Mouse (Mus musculus): ENCODE measurements around the gene Exph5. TPM values are rescaled to one million over a fixed set of nuclear protein-coding genes. Genes with fewer than 3 reads are reported as not detected.

The Exph5 gene
- polyA plus RNA-seq, 1 experiment from 2014 or later = 2.1 TPM

- WGBS = 95% methylated on average over 5 of the region's 5 CpGs
- Histone ChIP-seq H3K4me2 (replicated peaks; ENCODE audit: low read depth, low read length) (no peak overlapping the region), H3K4me1 (ENCODE audit: control insufficient read depth, insufficient read depth, low read length) (peaks cover 11% of the 10 kb centered on the region), H3K36me3 (ENCODE audit: control insufficient read depth, insufficient read depth, low read length) (no peaks in the 10 kb centered on the region), H3K27me3 (ENCODE audit: control insufficient read depth, insufficient read depth, low read length) (no peaks in the 10 kb centered on the region), H3K4me3 (ENCODE audit: low read length) (no peak overlapping the region), H3K9ac (ENCODE audit: low read depth, low read length) (no peak overlapping the region), H3K27ac (ENCODE audit: low read depth, low read length) (no peak overlapping the region), H3K9me3 (ENCODE audit: control insufficient read depth, low read length) (no peaks in the 10 kb centered on the region)
- ATAC-seq (ENCODE audit: low FRiP score, low TSS enrichment) = no peak
Measured at GRCm38 (mm10) chr9:53269466-53269755, 32.1 kb upstream of the Exph5 start.

GRCm38 (mm10) chr9:53271281-53272022 lies 30.0 kb upstream of the Exph5 start:
- 23% methylated on average over 5 of the region's 5 CpGs for WGBS
- peak; percentile 80; the same call in 1 of the 2 replicates for ATAC-seq (ENCODE audit: low FRiP score, low TSS enrichment)
- Histone ChIP-seq H3K9ac (ENCODE audit: low read depth, low read length) (no peak overlapping the region), H3K36me3 (ENCODE audit: control insufficient read depth, insufficient read depth, low read length) (no peaks in the 10 kb centered on the region), H3K9me3 (ENCODE audit: control insufficient read depth, low read length) (no peaks in the 10 kb centered on the region), H3K27me3 (ENCODE audit: control insufficient read depth, insufficient read depth, low read length) (no peaks in the 10 kb centered on the region), H3K4me3 (ENCODE audit: low read length) (no peak overlapping the region), H3K27ac (ENCODE audit: low read depth, low read length) (peak overlapping the region; percentile 85; the same call in 1 of the 2 replicates), H3K4me1 (ENCODE audit: control insufficient read depth, insufficient read depth, low read length) (peaks cover 11% of the 10 kb centered on the region), H3K4me2 (replicated peaks; ENCODE audit: low read depth, low read length) (no peak overlapping the region)

- no peaks in the 10 kb centered on the region for H3K27me3 ChIP-seq (ENCODE audit: control insufficient read depth, insufficient read depth, low read length)
- no peaks in the 10 kb centered on the region for H3K36me3 ChIP-seq (ENCODE audit: control insufficient read depth, insufficient read depth, low read length)
- H3K4me2 ChIP-seq (replicated peaks; ENCODE audit: low read depth, low read length) = 0 out of 2 replicates have a peak overlapping the region, but pooled peaks have one; percentile 11
- H3K9ac ChIP-seq (ENCODE audit: low read depth, low read length) = no peak overlapping the region
- H3K27ac ChIP-seq (ENCODE audit: low read depth, low read length) = peak overlapping the region; percentile 85
- no peak overlapping the region for H3K4me3 ChIP-seq (ENCODE audit: low read length)
- ATAC-seq (ENCODE audit: low FRiP score, low TSS enrichment) = no peak
- H3K9me3 ChIP-seq (ENCODE audit: control insufficient read depth, low read length) = no peaks in the 10 kb centered on the region
- whole genome bisulfite sequencing = 32% methylated on average over 5 of the region's 5 CpGs
- H3K4me1 ChIP-seq (ENCODE audit: control insufficient read depth, insufficient read depth, low read length) = peaks cover 11% of the 10 kb centered on the region
Measured at GRCm38 (mm10) chr9:53272207-53272606, 29.3 kb upstream of the Exph5 start.

- WGBS = 48% methylated on average over 4 of the region's 4 CpGs
- no peaks in the 10 kb centered on the region for H3K36me3 ChIP-seq (ENCODE audit: control insufficient read depth, insufficient read depth, low read length)
- ATAC-seq (ENCODE audit: low FRiP score, low TSS enrichment) = no peak
- peaks cover 11% of the 10 kb centered on the region for H3K4me1 ChIP-seq (ENCODE audit: control insufficient read depth, insufficient read depth, low read length)
- H3K4me2 ChIP-seq (replicated peaks; ENCODE audit: low read depth, low read length) = no peak overlapping the region
- H3K27me3 ChIP-seq (ENCODE audit: control insufficient read depth, insufficient read depth, low read length) = no peaks in the 10 kb centered on the region
- H3K27ac ChIP-seq (ENCODE audit: low read depth, low read length) = peak overlapping the region; percentile 85
- H3K4me3 ChIP-seq (ENCODE audit: low read length) = no peak overlapping the region
- H3K9ac ChIP-seq (ENCODE audit: low read depth, low read length) = no peak overlapping the region
- no peaks in the 10 kb centered on the region for H3K9me3 ChIP-seq (ENCODE audit: control insufficient read depth, low read length)
Measured at GRCm38 (mm10) chr9:53272714-53273113, 28.8 kb upstream of the Exph5 start.

- Histone ChIP-seq H3K4me1 (ENCODE audit: control insufficient read depth, insufficient read depth, low read length) (peaks cover 8% of the 10 kb centered on the region; the same call in 1 of the 2 replicates), H3K4me3 (ENCODE audit: low read length) (no peak overlapping the region), H3K9me3 (ENCODE audit: control insufficient read depth, low read length) (no peaks in the 10 kb centered on the region), H3K9ac (ENCODE audit: low read depth, low read length) (no peak overlapping the region), H3K36me3 (ENCODE audit: control insufficient read depth, insufficient read depth, low read length) (no peaks in the 10 kb centered on the region), H3K27me3 (ENCODE audit: control insufficient read depth, insufficient read depth, low read length) (no peaks in the 10 kb centered on the region), H3K27ac (ENCODE audit: low read depth, low read length) (no peak overlapping the region), H3K4me2 (replicated peaks; ENCODE audit: low read depth, low read length) (no peak overlapping the region)
- no peak for ATAC-seq (ENCODE audit: low FRiP score, low TSS enrichment)
- WGBS = 89% methylated on average over 1 of the region's 1 CpGs
Measured at GRCm38 (mm10) chr9:53276381-53276780, 25.1 kb upstream of the Exph5 start.

- Histone ChIP-seq H3K27ac (ENCODE audit: low read depth, low read length) (no peak overlapping the region), H3K9ac (ENCODE audit: low read depth, low read length) (no peak overlapping the region), H3K36me3 (ENCODE audit: control insufficient read depth, insufficient read depth, low read length) (no peaks in the 10 kb centered on the region), H3K9me3 (ENCODE audit: control insufficient read depth, low read length) (no peaks in the 10 kb centered on the region), H3K4me1 (ENCODE audit: control insufficient read depth, insufficient read depth, low read length) (no peaks in the 10 kb centered on the region), H3K27me3 (ENCODE audit: control insufficient read depth, insufficient read depth, low read length) (no peaks in the 10 kb centered on the region), H3K4me2 (replicated peaks; ENCODE audit: low read depth, low read length) (no peak overlapping the region), H3K4me3 (ENCODE audit: low read length) (no peak overlapping the region)
- WGBS = 92% methylated on average over 2 of the region's 2 CpGs
- ATAC-seq (ENCODE audit: low FRiP score, low TSS enrichment) = no peak
Measured at GRCm38 (mm10) chr9:53278997-53279396, 22.5 kb upstream of the Exph5 start.

GRCm38 (mm10) chr9:53286793-53287192 lies 14.7 kb upstream of the Exph5 start:
- WGBS = 81% methylated on average over 6 of the region's 6 CpGs
- ATAC-seq (ENCODE audit: low FRiP score, low TSS enrichment) = no peak
- H3K27me3 ChIP-seq (ENCODE audit: control insufficient read depth, insufficient read depth, low read length) = no peaks in the 10 kb centered on the region

GRCm38 (mm10) chr9:53290006-53290405 lies 11.5 kb upstream of the Exph5 start:
- no peak overlapping the region for H3K27ac ChIP-seq (ENCODE audit: low read depth, low read length)
- WGBS = 61% methylated on average over 3 of the region's 3 CpGs
- no peaks in the 10 kb centered on the region for H3K9me3 ChIP-seq (ENCODE audit: control insufficient read depth, low read length)
- H3K4me1 ChIP-seq (ENCODE audit: control insufficient read depth, insufficient read depth, low read length) = no peaks in the 10 kb centered on the region
- no peak overlapping the region for H3K9ac ChIP-seq (ENCODE audit: low read depth, low read length)
- H3K4me3 ChIP-seq (ENCODE audit: low read length) = no peak overlapping the region
- no peak; the same call in 1 of the 2 replicates for ATAC-seq (ENCODE audit: low FRiP score, low TSS enrichment)
- H3K4me2 ChIP-seq (replicated peaks; ENCODE audit: low read depth, low read length) = no peak overlapping the region
- H3K27me3 ChIP-seq (ENCODE audit: control insufficient read depth, insufficient read depth, low read length) = no peaks in the 10 kb centered on the region
- no peaks in the 10 kb centered on the region for H3K36me3 ChIP-seq (ENCODE audit: control insufficient read depth, insufficient read depth, low read length)

More at GRCm38 (mm10) chr9:53286793-53287192, 14.7 kb upstream of the Exph5 start:
- Histone ChIP-seq H3K9ac (ENCODE audit: low read depth, low read length) (no peak overlapping the region), H3K36me3 (ENCODE audit: control insufficient read depth, insufficient read depth, low read length) (no peaks in the 10 kb centered on the region), H3K4me2 (replicated peaks; ENCODE audit: low read depth, low read length) (no peak overlapping the region), H3K4me3 (ENCODE audit: low read length) (no peak overlapping the region), H3K27ac (ENCODE audit: low read depth, low read length) (no peak overlapping the region), H3K4me1 (ENCODE audit: control insufficient read depth, insufficient read depth, low read length) (no peaks in the 10 kb centered on the region), H3K9me3 (ENCODE audit: control insufficient read depth, low read length) (no peaks in the 10 kb centered on the region)

GRCm38 (mm10) chr9:53292833-53293232 lies 8.6 kb upstream of the Exph5 start:
- ATAC-seq (ENCODE audit: low FRiP score, low TSS enrichment) = no peak
- Histone ChIP-seq H3K9me3 (ENCODE audit: control insufficient read depth, low read length) (no peaks in the 10 kb centered on the region), H3K27ac (ENCODE audit: low read depth, low read length) (no peak overlapping the region), H3K27me3 (ENCODE audit: control insufficient read depth, insufficient read depth, low read length) (no peaks in the 10 kb centered on the region), H3K4me2 (replicated peaks; ENCODE audit: low read depth, low read length) (no peak overlapping the region), H3K4me3 (ENCODE audit: low read length) (no peak overlapping the region), H3K9ac (ENCODE audit: low read depth, low read length) (no peak overlapping the region), H3K4me1 (ENCODE audit: control insufficient read depth, insufficient read depth, low read length) (no peaks in the 10 kb centered on the region), H3K36me3 (ENCODE audit: control insufficient read depth, insufficient read depth, low read length) (no peaks in the 10 kb centered on the region)

All from kidney, embryonic 14.5 days (tissue).